Mouse (Mus musculus) left cerebral cortex, postnatal 25 days (tissue): Measurements from ENCODE around the gene Klhl30. TPM values are rescaled to one million over a fixed set of nuclear protein-coding genes. Genes with fewer than 3 reads are reported as not detected.

Experiments used
- DNase-seq, 2 experiments: peaks; one replicate each; pipeline ENCODE4 v3.0.0; 2022; ENCODE audit warnings: low spot score in 2 of 2, mixed read lengths in 1 of 2
- intact Hi-C: fragments of 180-260 bp; cut with DNase I; formaldehyde crosslinking; loops from one replicate; pipeline ENCODE4 v1.15.1; 2025
- total RNA-seq, 2 experiments: library from RNA; stranded (reverse); gene quantifications; 2 replicates each; pipeline ENCODE4 v1.2.3; 2021

Gene Klhl30
- total RNA-seq, 2 experiments from 2014 or later, result 0.16 TPM; not detected in 1

- no peak for DNase-seq
- intact Hi-C loops, result no loop called here
Measured at GRCm38 (mm10) chr1:91356105-91356504, 5.3 kb downstream of the Klhl30 start.

- intact Hi-C loops, result no loop called here
- DNase-seq, result no peak
Measured at GRCm38 (mm10) chr1:91362113-91362512, 11.3 kb downstream of the Klhl30 start.

GRCm38 (mm10) chr1:91364822-91365644, 14.2 kb downstream of the Klhl30 start:
- intact Hi-C loops, result no loop called here
- DNase-seq, result no peak

GRCm38 (mm10) chr1:91365816-91366214, 15.0 kb downstream of the Klhl30 start:
- intact Hi-C loops, result no loop called here
- DNase-seq, result no peak

GRCm38 (mm10) chr1:91366215-91367108, 15.6 kb downstream of the Klhl30 start, which contains the start of gene Erfe:
TSS of gene Erfe (plus strand) at chr1:91366430.
- DNase-seq, result peak in 1 of 2 experiments; percentile 32
- intact Hi-C loops, result no loop called here

GRCm38 (mm10) chr1:91367295-91367694, 16.5 kb downstream of the Klhl30 start:
- intact Hi-C loops, result no loop called here
- DNase-seq, result no peak

- DNase-seq, result no peak
- intact Hi-C loops, result no loop called here
Measured at GRCm38 (mm10) chr1:91369408-91369807, 18.6 kb downstream of the Klhl30 start.

- no peak for DNase-seq
- intact Hi-C loops, result no loop called here
Measured at GRCm38 (mm10) chr1:91370055-91370454, 19.2 kb downstream of the Klhl30 start.

- no peak for DNase-seq
- intact Hi-C loops, result no loop called here
Measured at GRCm38 (mm10) chr1:91373414-91373835, 22.6 kb downstream of the Klhl30 start.

- peak; percentile 77 to 79 for DNase-seq
- intact Hi-C loops, result loop anchor here (10.0 kb wide), 1 partner anchor 206 kb away; the partner anchor contains the start of gene Ramp1
Measured at GRCm38 (mm10) chr1:91380453-91381090, 29.8 kb downstream of the Klhl30 start.

- intact Hi-C loops, result loop anchor here (10.0 kb wide), 1 partner anchor 206 kb away; the partner anchor contains the start of gene Ramp1
- DNase-seq, result no peak
Measured at GRCm38 (mm10) chr1:91381091-91381471, 30.3 kb downstream of the Klhl30 start.

GRCm38 (mm10) chr1:91390369-91390768, 39.6 kb downstream of the Klhl30 start:
- intact Hi-C loops, result no loop called here
- no peak for DNase-seq

GRCm38 (mm10) chr1:91397927-91398259, 47.1 kb downstream of the Klhl30 start:
- intact Hi-C loops, result no loop called here

GRCm38 (mm10) chr1:91398260-91399062, 47.6 kb downstream of the Klhl30 start, which contains the start of gene Ilkap:
TSS of gene Ilkap (minus strand) at chr1:91398815.
- intact Hi-C loops, result loop anchor here (1.0 kb wide), 1 partner anchor 15 kb away; no protein-coding TSS in a partner anchor
- peak; percentile 77 to 84 for DNase-seq

More at GRCm38 (mm10) chr1:91397927-91398259, 47.1 kb downstream of the Klhl30 start:
- DNase-seq, result no peak

GRCm38 (mm10) chr1:91404976-91405375, 54.2 kb downstream of the Klhl30 start:
- DNase-seq, result no peak
- intact Hi-C loops, result no loop called here

GRCm38 (mm10) chr1:91405406-91406169, 54.8 kb downstream of the Klhl30 start:
- DNase-seq, result no peak
- intact Hi-C loops, result no loop called here

GRCm38 (mm10) chr1:91407819-91408218, 57.0 kb downstream of the Klhl30 start:
- intact Hi-C loops, result no loop called here
- DNase-seq, result no peak

GRCm38 (mm10) chr1:91411631-91412285, 60.9 kb downstream of the Klhl30 start:
- intact Hi-C loops, result no loop called here
- DNase-seq, result no peak
